Mouse (Mus musculus) G1E (cell line): ENCODE measurements around the gene Snrk. TPM values are rescaled to one million over a fixed set of nuclear protein-coding genes. Genes with fewer than 3 reads are reported as not detected.

Experiments
- ATAC-seq: 2 replicates; pipeline ENCODE4 v1.8.0; 2016; ENCODE audit warnings: mild to moderate bottlenecking; ENCODE audit not compliant: insufficient number of reproducible peaks, poor library complexity, low FRiP score, severe bottlenecking; ENCODE audit errors: extremely low read depth
- DNase-seq: peaks from one replicate; pipeline ENCODE4 v3.0.0; 2012; ENCODE audit warnings: low spot score
- H3K27me3 ChIP-seq: 2 replicates; pipeline ENCODE4 v1.6.1; 2012; ENCODE audit warnings: mild to moderate bottlenecking, low read length, inconsistent platforms; ENCODE audit not compliant: insufficient read depth
- H3K36me3 ChIP-seq: replicated peaks from 2 replicates; pipeline ENCODE3; 2012; ENCODE audit warnings: mild to moderate bottlenecking, inconsistent platforms
- H3K4me1 ChIP-seq: 2 replicates; pipeline ENCODE4 v1.6.1; 2012; ENCODE audit warnings: low read depth, low read length, inconsistent platforms, mixed read lengths; ENCODE audit not compliant: insufficient read depth
- H3K4me3 ChIP-seq: 2 replicates; pipeline ENCODE4 v1.5.1; 2012; ENCODE audit warnings: low read depth, mild to moderate bottlenecking, inconsistent platforms, low read length, moderate library complexity, mixed read lengths
- H3K9me3 ChIP-seq: replicated peaks from 2 replicates; pipeline ENCODE4 v1.6.1; 2012; ENCODE audit warnings: inconsistent platforms
- CTCF ChIP-seq: IDR thresholded peaks from 2 replicates; pipeline ENCODE4 v1.5.1; 2012; ENCODE audit warnings: low read depth, low read length, inconsistent platforms, mixed read lengths
- GATA1 ChIP-seq: IDR thresholded peaks from 2 replicates; pipeline ENCODE4 v1.6.1; 2012; ENCODE audit warnings: borderline replicate concordance, low read length, inconsistent platforms, mixed read lengths
- GATA2 ChIP-seq: IDR thresholded peaks from 2 replicates; pipeline ENCODE4 v1.6.1; 2012; ENCODE audit warnings: low read depth, low read length, inconsistent platforms, borderline replicate concordance
- POLR2AphosphoS5 ChIP-seq: IDR thresholded peaks from 2 replicates; pipeline ENCODE4 v1.6.1; 2012; ENCODE audit warnings: low read depth, low read length, inconsistent platforms; ENCODE audit not compliant: insufficient replicate concordance
- TAL1 ChIP-seq: conservative IDR thresholded peaks from 2 replicates; pipeline ENCODE4 v1.6.1; 2012; ENCODE audit warnings: low read depth, low read length, inconsistent platforms, mixed read lengths
- polyA plus RNA-seq: library from polyadenylated mRNA; stranded (reverse); fragments of >175 nt; gene quantifications from 2 replicates; pipeline ENCODE4 v1.2.3, GENCODE M21; 2012
- total RNA-seq, 2 experiments: library from RNA; stranded (forward) in 1 of 2; stranded (reverse) in 1 of 2; fragments of 200-1000 nt in 1 of 2; fragments of >200 nt in 1 of 2; fragmentation: Nextera tagmentation in 1 of 2; gene quantifications; 2 replicates each; pipeline ENCODE4 v1.2.3; 2014 to 2017

Gene Snrk
- total and polyA plus RNA-seq, 3 experiments, result 27.8 to 37.2 (median 29.5) TPM

GRCm38 (mm10) chr9:122083698-122084097, 33.4 kb upstream of the Snrk start:
- TF ChIP-seq GATA1, result no peak
- no peak for TF ChIP-seq POLR2AphosphoS5
- no peak for TF ChIP-seq GATA2
- TF ChIP-seq TAL1, result no peak
- no peak for TF ChIP-seq CTCF
- no peaks in the 10 kb centered on the region for H3K9me3 ChIP-seq
- H3K4me1 ChIP-seq, result no peaks in the 10 kb centered on the region
- ATAC-seq, result no peak
- peaks cover 6% of the 10 kb centered on the region; the same call in 1 of the 2 replicates for H3K27me3 ChIP-seq
- H3K4me3 ChIP-seq, result no peak overlapping the region
- H3K36me3 ChIP-seq, result no peaks in the 10 kb centered on the region
- no peak for DNase-seq

GRCm38 (mm10) chr9:122084175-122084574, 32.9 kb upstream of the Snrk start:
- no peak for DNase-seq
- ATAC-seq, result no peak
- no peak for TF ChIP-seq POLR2AphosphoS5
- no peak for TF ChIP-seq TAL1
- no peak for TF ChIP-seq GATA1
- TF ChIP-seq GATA2, result no peak
- Histone ChIP-seq H3K27me3 (peaks cover 6% of the 10 kb centered on the region; the same call in 1 of the 2 replicates), H3K9me3 (no peaks in the 10 kb centered on the region), H3K4me1 (no peaks in the 10 kb centered on the region), H3K4me3 (no peak overlapping the region), H3K36me3 (no peaks in the 10 kb centered on the region)

DNA sequence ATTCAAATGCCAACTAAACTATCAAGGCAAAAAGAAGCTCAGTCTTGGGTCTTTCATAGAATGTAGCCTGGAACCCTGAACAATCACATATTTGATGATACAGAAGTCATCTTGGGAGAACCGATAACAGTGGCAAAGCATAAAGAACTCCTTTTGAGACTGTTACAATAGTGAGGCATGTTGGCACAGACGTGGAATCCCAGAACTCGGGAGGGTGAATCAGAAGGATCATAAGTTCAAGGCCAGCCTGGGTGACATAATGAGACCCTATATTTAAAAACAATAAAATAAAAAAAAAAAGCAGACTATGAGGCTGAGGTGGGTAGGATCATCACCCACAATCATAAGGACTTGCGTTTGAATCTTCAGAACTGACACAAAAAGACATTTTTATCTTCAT, 32.4 kb upstream of the Snrk start:
- peaks cover 6% of the 10 kb centered on the region; the same call in 1 of the 2 replicates for H3K27me3 ChIP-seq
- H3K4me3 ChIP-seq, result no peak overlapping the region
- TF ChIP-seq CTCF (no peak), POLR2AphosphoS5 (no peak), GATA1 (no peak), GATA2 (no peak), TAL1 (no peak)
- no peaks in the 10 kb centered on the region for H3K36me3 ChIP-seq
- DNase-seq (no peak), ATAC-seq (no peak)
- no peaks in the 10 kb centered on the region for H3K9me3 ChIP-seq
- H3K4me1 ChIP-seq, result no peaks in the 10 kb centered on the region

- Histone ChIP-seq H3K9me3 (no peaks in the 10 kb centered on the region), H3K27me3 (peaks cover 6% of the 10 kb centered on the region; the same call in 1 of the 2 replicates), H3K36me3 (no peaks in the 10 kb centered on the region), H3K4me3 (no peak overlapping the region), H3K4me1 (no peaks in the 10 kb centered on the region)
- ATAC-seq (no peak), DNase-seq (no peak)
- TF ChIP-seq GATA1, result no peak
- TF ChIP-seq POLR2AphosphoS5, result no peak
- TF ChIP-seq GATA2, result no peak
Observed at GRCm38 (mm10) chr9:122085055-122085454, 32.0 kb upstream of the Snrk start.

DNA sequence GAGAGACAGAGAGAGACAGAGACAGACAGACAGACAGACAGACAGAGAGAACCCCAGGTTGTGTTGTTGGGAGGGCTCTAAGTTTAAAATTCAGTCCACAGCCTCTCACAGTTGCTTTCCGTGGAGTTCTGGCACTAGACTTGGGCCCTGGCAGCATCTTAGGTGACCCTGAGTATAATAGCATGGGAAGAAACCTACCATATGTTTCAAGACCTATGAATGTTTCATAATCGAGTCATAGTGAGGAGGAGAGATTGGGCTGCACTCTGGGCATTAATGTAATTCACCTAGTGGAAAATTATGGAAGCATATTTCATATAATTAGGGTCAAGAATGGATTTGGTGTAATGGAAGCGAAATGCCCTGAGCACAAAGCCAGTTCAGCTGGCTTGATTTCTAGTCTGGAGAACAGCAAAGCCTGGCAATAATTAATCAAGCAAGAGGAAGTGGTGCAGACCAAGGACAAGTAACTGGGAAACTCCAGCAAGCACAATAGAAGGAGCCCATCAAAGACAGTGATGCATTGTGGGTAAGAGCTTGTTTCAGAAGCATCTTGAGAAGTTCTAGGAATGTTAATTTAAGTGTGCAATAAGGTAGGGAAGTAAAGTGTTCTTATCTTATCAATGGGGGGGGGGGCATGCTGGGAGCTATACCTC, 31.4 kb upstream of the Snrk start:
- Histone ChIP-seq H3K4me3 (no peak overlapping the region), H3K36me3 (no peaks in the 10 kb centered on the region), H3K9me3 (no peaks in the 10 kb centered on the region), H3K4me1 (no peaks in the 10 kb centered on the region), H3K27me3 (peaks cover 6% of the 10 kb centered on the region; the same call in 1 of the 2 replicates)
- ATAC-seq (no peak), DNase-seq (no peak)
- no peak for TF ChIP-seq GATA2
- TF ChIP-seq POLR2AphosphoS5, result no peak
- TF ChIP-seq TAL1, result no peak
- no peak for TF ChIP-seq GATA1
- no peak for TF ChIP-seq CTCF

DNA sequence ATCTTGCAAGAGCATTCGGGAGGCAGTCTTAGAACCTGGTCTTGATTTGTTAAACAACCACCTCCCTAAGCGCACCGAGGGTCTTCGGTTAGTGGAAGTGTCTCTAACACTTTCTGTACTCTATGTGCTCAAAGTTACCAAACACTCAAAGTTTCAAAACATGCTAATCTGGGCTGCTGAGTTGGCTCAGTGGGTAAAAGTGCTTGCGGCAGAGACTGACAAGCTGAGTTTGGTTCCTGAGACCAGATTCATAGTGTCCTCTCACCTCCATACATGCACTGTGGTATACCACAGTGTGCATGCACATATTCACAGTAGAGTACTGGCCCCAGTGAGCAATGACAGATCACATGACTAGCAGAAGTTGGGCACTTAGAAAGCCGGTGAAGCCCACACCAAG, 30.0 kb upstream of the Snrk start:
- DNase-seq (no peak), ATAC-seq (no peak)
- H3K4me3 ChIP-seq, result no peak overlapping the region
- H3K27me3 ChIP-seq, result 0 out of 2 replicates have a peak, but pooled peaks cover 4% of the 10 kb centered on the region
- no peak for TF ChIP-seq GATA1
- no peak for TF ChIP-seq TAL1
- TF ChIP-seq CTCF, result no peak
- no peak for TF ChIP-seq GATA2
- TF ChIP-seq POLR2AphosphoS5, result no peak
- H3K9me3 ChIP-seq, result no peaks in the 10 kb centered on the region
- H3K4me1 ChIP-seq, result no peaks in the 10 kb centered on the region
- H3K36me3 ChIP-seq, result no peaks in the 10 kb centered on the region

GRCm38 (mm10) chr9:122091171-122091570, 25.9 kb upstream of the Snrk start:
- no peaks in the 10 kb centered on the region for H3K9me3 ChIP-seq
- H3K36me3 ChIP-seq, result no peaks in the 10 kb centered on the region
- no peak overlapping the region for H3K4me3 ChIP-seq
- no peak for TF ChIP-seq CTCF
- no peak for TF ChIP-seq TAL1
- TF ChIP-seq POLR2AphosphoS5, result no peak
- DNase-seq, result no peak
- H3K4me1 ChIP-seq, result no peaks in the 10 kb centered on the region
- no peak for ATAC-seq
- H3K27me3 ChIP-seq, result 0 out of 2 replicates have a peak, but pooled peaks cover 4% of the 10 kb centered on the region
